ENCODE assay signal across 18 mouse cellular contexts in the genomic region with DNA sequence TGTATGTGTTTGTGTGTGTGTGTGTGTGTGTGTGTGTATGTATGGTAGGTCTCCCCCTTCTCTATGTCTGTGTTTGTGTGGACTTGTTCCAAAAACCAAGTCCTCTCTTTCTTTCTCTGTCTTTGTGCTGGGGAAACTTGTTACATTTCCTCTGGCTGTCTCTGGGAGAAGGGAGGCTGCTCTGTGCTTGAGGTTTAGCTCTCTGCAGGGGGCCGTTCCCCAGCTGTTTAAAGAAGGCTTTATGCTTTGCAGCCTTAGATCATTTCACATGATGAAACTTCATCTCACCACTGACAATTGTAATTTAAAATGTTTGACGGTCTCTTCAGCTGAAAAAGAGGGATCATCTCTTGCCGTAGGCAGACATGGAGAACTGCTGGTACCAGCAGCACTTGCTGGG.
"Had no signal": no experiment of that assay in that cellular context is flagged by ENCODE, and none has a peak within 500 bp of the region (broad histone marks: within the 10 kb centered on the region; RNA-seq: fewer than 3 reads in every experiment).

No protein-coding gene starts in this region.

- H3K9me3 ChIP-seq: limb, embryonic 15.5 days; liver, embryonic 13.5 days; lung, embryonic 15.5 days; megakaryocyte, embryonic 14.5 days; neural tube, embryonic 12.5 days; stomach, embryonic 15.5 days had no signal

- H3K4me3 ChIP-seq: left cerebral cortex, adult 2 months; limb, embryonic 15.5 days; liver, embryonic 13.5 days; lung, embryonic 15.5 days; megakaryocyte, embryonic 14.5 days; myocyte; neural tube, embryonic 12.5 days; stomach, embryonic 15.5 days had no signal

- H3K9ac ChIP-seq: limb, embryonic 15.5 days; liver, embryonic 13.5 days; liver, postnatal 0 days; lung, embryonic 15.5 days; neural tube, embryonic 12.5 days; stomach, embryonic 15.5 days had no signal

- H3K36me3 ChIP-seq: limb, embryonic 15.5 days; liver, embryonic 13.5 days; lung, embryonic 15.5 days; neural tube, embryonic 12.5 days; stomach, embryonic 15.5 days had no signal

- H3K27ac ChIP-seq: left cerebral cortex, adult 2 months; limb, embryonic 15.5 days; liver, embryonic 13.5 days; lung, embryonic 15.5 days; macrophage; neural tube, embryonic 12.5 days; stomach, embryonic 15.5 days had no signal

- H3K27me3 ChIP-seq: limb, embryonic 15.5 days; liver, embryonic 13.5 days; lung, embryonic 15.5 days; megakaryocyte, embryonic 14.5 days; neural tube, embryonic 12.5 days; stomach, embryonic 15.5 days had no signal

- ATAC-seq: liver, postnatal 0 days had no signal

- H3K4me2 ChIP-seq: limb, embryonic 15.5 days; liver, embryonic 13.5 days; lung, embryonic 15.5 days; neural tube, embryonic 12.5 days; stomach, embryonic 15.5 days had no signal

- H3K4me1 ChIP-seq: limb, embryonic 15.5 days; liver, embryonic 13.5 days; lung, embryonic 15.5 days; megakaryocyte, embryonic 14.5 days; neural tube, embryonic 12.5 days; stomach, embryonic 15.5 days had no signal

- DNase-seq: kidney, adult 18-20 months; kidney, postnatal 10 days; kidney, postnatal 4 days; liver, embryonic 13.5 days; liver, postnatal 0 days; lung, postnatal 14 days; retina, postnatal 1 day; right cerebral cortex, postnatal 14 days; thymus, adult 2 months; thymus, postnatal 36 days had no signal
